Mouse (Mus musculus) stomach, postnatal 0 days (tissue): ENCODE data around the gene Hemk1. TPM values are rescaled to one million over a fixed set of nuclear protein-coding genes. Genes with fewer than 3 reads are reported as not detected.

ENCODE experiments used
- ATAC-seq: fragments of 200-750 bp; cut with Nextera tagmentation; 2 replicates; pipeline ENCODE4 v1.8.0; 2017; ENCODE audit not compliant: low FRiP score, low TSS enrichment
- DNase-seq: peaks from one replicate; pipeline ENCODE4 v3.0.0-alpha.2; 2016; ENCODE audit warnings: low spot score
- H3K27ac ChIP-seq: fragments of 300-500 bp; sonication (generic); replicated peaks from 2 replicates; pipeline ENCODE4 v1.5.1; 2014; ENCODE audit warnings: mild to moderate bottlenecking, control low read depth
- H3K27me3 ChIP-seq: fragments of 300-500 bp; sonication (generic); 2 replicates; pipeline ENCODE4 v1.6.1; 2014; ENCODE audit warnings: low read length; ENCODE audit not compliant: control insufficient read depth, insufficient read depth
- H3K36me3 ChIP-seq: fragments of 300-500 bp; sonication (generic); 2 replicates; pipeline ENCODE4 v1.6.1; 2014; ENCODE audit warnings: low read length, mixed read lengths; ENCODE audit not compliant: control insufficient read depth, insufficient read depth
- H3K4me1 ChIP-seq: fragments of 300-500 bp; sonication (generic); replicated peaks from 2 replicates; pipeline ENCODE4 v1.6.1; 2014; ENCODE audit warnings: antibody characterized with exemption; ENCODE audit not compliant: control insufficient read depth, insufficient read depth
- H3K4me2 ChIP-seq: fragments of 300-500 bp; sonication (generic); replicated peaks from 2 replicates; pipeline ENCODE4 v1.6.1; 2014; ENCODE audit warnings: low read depth, mild to moderate bottlenecking, control low read depth, moderate library complexity
- H3K4me3 ChIP-seq: fragments of 300-500 bp; sonication (generic); 2 replicates; pipeline ENCODE4 v1.5.1; 2014; ENCODE audit warnings: low read depth, low read length, control low read depth
- H3K9ac ChIP-seq: fragments of 300-500 bp; sonication (generic); 2 replicates; pipeline ENCODE4 v1.6.1; 2014; ENCODE audit warnings: mild to moderate bottlenecking, low read length, control low read depth, mixed read lengths
- H3K9me3 ChIP-seq: fragments of 300-500 bp; sonication (generic); 2 replicates; pipeline ENCODE4 v1.6.1; 2016; ENCODE audit warnings: low read length; ENCODE audit not compliant: control insufficient read depth
- CTCF ChIP-seq: IDR thresholded peaks from 2 replicates; pipeline ENCODE4 v1.5.1; 2016; ENCODE audit warnings: antibody characterized with exemption, low read depth, mild to moderate bottlenecking, moderate library complexity
- EP300 ChIP-seq: optimal IDR thresholded peaks from 2 replicates; pipeline ENCODE3; 2016; ENCODE audit warnings: antibody characterized with exemption
- WGBS: fragments of 180-500 bp; shearing (Covaris S2); extraction: QIAGEN DNeasy Blood & Tissue Kit; methylation state at CpG from one replicate; pipeline ENCODE4 v1.1.7; 2014; 5-methylcytosine and 5-hydroxymethylcytosine counted together
- polyA plus RNA-seq: library from polyadenylated mRNA; unstranded; fragments of >200 nt; fragmentation: Nextera tagmentation; extraction: Ambion mirVana; gene quantifications from 2 replicates; pipeline ENCODE4 v1.2.1, GENCODE M21; 2015

Gene Hemk1
- polyA plus RNA-seq, 1 experiment from 2014 or later: 6.7 TPM

DNA sequence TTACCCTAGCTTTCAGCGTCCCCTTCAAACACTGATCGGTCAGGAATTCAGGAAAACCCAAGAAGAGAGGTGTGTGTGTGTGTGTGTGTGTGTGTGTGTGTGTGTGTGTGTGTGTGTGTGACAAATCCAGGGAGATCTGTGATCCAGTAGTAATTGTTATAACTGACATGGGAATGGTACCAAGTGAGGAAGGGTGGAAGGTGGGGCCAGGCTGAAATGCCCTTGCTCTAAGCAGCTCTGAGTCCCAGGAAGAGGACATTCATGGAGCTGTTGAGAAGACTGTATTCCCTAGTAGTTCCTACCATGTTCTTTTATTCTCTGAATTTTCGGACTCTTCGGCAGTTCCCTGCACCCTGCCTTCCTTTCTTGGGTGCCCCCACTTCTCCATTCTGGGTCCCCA lies 40.5 kb downstream of the Hemk1 start:
- Histone ChIP-seq H3K4me3 (peak overlapping the region; percentile 78), H3K9me3 (no peaks in the 10 kb centered on the region), H3K9ac (peak overlapping the region; percentile 84), H3K27ac (peak overlapping the region; percentile 96), H3K27me3 (no peaks in the 10 kb centered on the region), H3K4me1 (peaks cover 8% of the 10 kb centered on the region; the same call in 1 of the 2 replicates), H3K36me3 (peaks cover 28% of the 10 kb centered on the region), H3K4me2 (peak overlapping the region; percentile 74)
- ATAC-seq (no peak), DNase-seq (no peak)
- TF ChIP-seq EP300: no peak
- TF ChIP-seq CTCF: no peak
- WGBS: 46% methylated on average over 4 of the region's 4 CpGs

DNA sequence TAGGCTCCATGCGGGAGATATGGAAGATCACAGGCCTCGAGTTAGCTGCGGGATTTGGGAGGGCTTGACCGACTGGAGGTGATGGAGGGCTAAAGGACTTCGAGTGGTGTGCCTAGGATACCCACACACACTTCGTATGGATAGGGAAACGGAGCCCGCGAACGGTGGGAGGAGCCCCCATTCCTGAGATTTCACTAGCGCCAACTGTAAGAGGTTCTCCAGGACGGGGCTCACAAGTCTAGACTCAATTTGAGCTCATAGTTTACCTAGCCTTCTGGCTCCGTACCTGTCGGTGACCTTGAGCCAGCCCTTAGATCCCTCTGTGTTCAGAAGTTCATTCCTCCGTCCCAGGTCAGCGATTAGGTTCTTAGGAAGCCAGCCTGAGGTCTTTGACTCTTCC lies 41.1 kb downstream of the Hemk1 start:
- peak overlapping the region; percentile 74 for H3K4me2 ChIP-seq
- TF ChIP-seq EP300: no peak
- DNase-seq: no peak
- no peaks in the 10 kb centered on the region for H3K9me3 ChIP-seq
- H3K4me1 ChIP-seq: peaks cover 8% of the 10 kb centered on the region; the same call in 1 of the 2 replicates
- peak; percentile 10 for ATAC-seq
- 3% methylated on average over 16 of the region's 16 CpGs for WGBS
- peak overlapping the region; percentile 84 for H3K9ac ChIP-seq
- peak overlapping the region; percentile 78 for H3K4me3 ChIP-seq
- no peaks in the 10 kb centered on the region for H3K27me3 ChIP-seq
- peak overlapping the region; percentile 96 for H3K27ac ChIP-seq
- peaks cover 22% of the 10 kb centered on the region for H3K36me3 ChIP-seq

DNA sequence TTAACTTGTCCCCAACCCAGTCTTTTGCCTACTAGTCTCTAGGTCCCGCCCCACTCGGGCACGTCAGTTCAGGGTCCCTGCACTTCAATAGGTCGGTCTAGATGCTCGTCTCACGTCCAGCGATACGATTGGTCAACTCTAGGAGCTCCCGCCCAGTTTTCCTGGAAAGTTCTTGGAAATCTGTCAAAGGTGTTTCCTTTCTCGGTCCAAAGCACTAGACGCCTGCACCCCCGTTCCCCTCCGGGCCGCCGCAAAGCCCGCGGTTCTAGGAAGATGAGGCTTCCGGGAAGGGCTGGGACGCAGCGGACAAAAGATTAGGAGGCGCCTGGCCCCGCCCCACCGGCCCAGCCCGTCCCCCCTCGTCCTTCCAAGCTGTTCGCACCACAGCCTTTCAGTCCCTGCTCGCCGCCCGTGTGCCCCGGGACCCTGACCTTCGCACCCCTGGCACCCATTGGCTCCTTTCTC lies 41.6 kb downstream of the Hemk1 start:
- H3K9ac ChIP-seq: peak overlapping the region; percentile 84
- H3K36me3 ChIP-seq: peaks cover 17% of the 10 kb centered on the region
- H3K4me2 ChIP-seq: peak overlapping the region; percentile 74
- H3K4me3 ChIP-seq: peak overlapping the region; percentile 78
- peaks cover 8% of the 10 kb centered on the region; the same call in 1 of the 2 replicates for H3K4me1 ChIP-seq
- TF ChIP-seq CTCF: no peak
- peak; percentile 96 for TF ChIP-seq EP300
- H3K27me3 ChIP-seq: no peaks in the 10 kb centered on the region
- peak overlapping the region; percentile 96 for H3K27ac ChIP-seq
- peak; percentile 94 for ATAC-seq
- peak; percentile 95 for DNase-seq
- WGBS: under 1% methylated on average over 31 of the region's 31 CpGs
- H3K9me3 ChIP-seq: no peaks in the 10 kb centered on the region

DNA sequence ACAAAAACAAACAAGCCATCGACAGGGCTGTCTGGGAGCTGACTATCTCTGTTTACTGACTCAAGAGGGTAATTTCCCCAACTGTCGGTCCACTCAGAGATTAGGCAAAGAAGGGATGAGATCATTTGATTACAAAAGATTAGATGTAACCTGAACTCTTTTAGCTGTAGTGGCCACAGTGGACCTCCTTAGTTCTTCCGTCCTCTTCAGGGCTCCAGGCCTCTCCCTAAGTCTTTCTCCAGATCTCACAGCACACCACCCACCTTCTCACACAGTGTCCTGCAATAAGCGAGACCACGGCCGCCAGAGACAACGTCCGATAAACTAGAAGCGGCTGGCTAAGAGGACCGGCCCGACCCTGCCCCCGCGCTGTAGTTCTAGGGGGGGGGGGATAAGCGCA lies 42.1 kb downstream of the Hemk1 start:
- ATAC-seq (peak; percentile 24), DNase-seq (no peak)
- under 1% methylated on average over 14 of the region's 14 CpGs for WGBS
- Histone ChIP-seq H3K9ac (peak overlapping the region; percentile 57), H3K27me3 (no peaks in the 10 kb centered on the region), H3K4me3 (peak overlapping the region; percentile 78), H3K4me2 (peak overlapping the region; percentile 74), H3K36me3 (peaks cover 13% of the 10 kb centered on the region), H3K27ac (peak overlapping the region; percentile 96), H3K4me1 (peaks cover 8% of the 10 kb centered on the region; the same call in 1 of the 2 replicates), H3K9me3 (no peaks in the 10 kb centered on the region)
- TF ChIP-seq EP300 (no peak), CTCF (no peak)

DNA sequence AAGGTAGTCTGAATTCAATTTTAAA lies 42.3 kb downstream of the Hemk1 start, which contains the start of gene Cish:
Gene Cish, plus strand, starts transcription at position 11 of the 25 bp plus-strand sequence.
- peak within 1 kb of the TSS; percentile 84 for H3K9ac ChIP-seq
- peaks cover 8% of the 10 kb centered on the region; the same call in 1 of the 2 replicates for H3K4me1 ChIP-seq
- peak within 1 kb of the TSS; percentile 78 for H3K4me3 ChIP-seq
- ATAC-seq: no peak
- peak within 1 kb of the TSS; percentile 96 for H3K27ac ChIP-seq
- DNase-seq: no peak
- TF ChIP-seq EP300 (no peak), CTCF (no peak)
- peaks cover 11% of the 10 kb centered on the region for H3K36me3 ChIP-seq
- no peaks in the 10 kb centered on the region for H3K9me3 ChIP-seq
- peak within 1 kb of the TSS; percentile 74 for H3K4me2 ChIP-seq
- no peaks in the 10 kb centered on the region for H3K27me3 ChIP-seq

DNA sequence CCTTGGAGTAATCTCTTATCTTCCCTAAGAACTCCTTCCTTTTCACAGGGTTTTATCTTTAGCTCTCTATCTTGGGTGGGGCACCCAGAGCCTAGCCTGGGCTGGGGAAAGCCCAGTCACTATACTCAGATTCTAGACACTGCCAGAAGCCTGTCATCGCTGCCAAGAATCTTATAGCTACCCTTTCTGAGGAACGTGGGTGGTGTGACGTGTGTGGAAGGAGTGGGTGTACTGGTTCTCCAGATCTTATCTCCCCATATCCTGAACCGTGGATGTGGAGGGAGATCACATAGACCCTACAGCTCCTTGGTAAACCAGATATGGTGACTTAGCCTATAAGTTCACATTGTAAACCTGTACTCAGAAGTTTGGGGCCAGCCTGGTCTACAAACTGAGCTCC lies 42.5 kb downstream of the Hemk1 start:
- Histone ChIP-seq H3K9ac (peak overlapping the region; percentile 57), H3K27me3 (no peaks in the 10 kb centered on the region), H3K36me3 (peaks cover 8% of the 10 kb centered on the region; the same call in 1 of the 2 replicates), H3K9me3 (no peaks in the 10 kb centered on the region), H3K4me1 (peaks cover 8% of the 10 kb centered on the region; the same call in 1 of the 2 replicates), H3K4me3 (peak overlapping the region; percentile 78; the same call in 1 of the 2 replicates), H3K27ac (peak overlapping the region; percentile 96), H3K4me2 (peak overlapping the region; percentile 74)
- no peak for DNase-seq
- 24% methylated on average over 4 of the region's 4 CpGs for WGBS
- TF ChIP-seq CTCF (no peak), EP300 (no peak)
- ATAC-seq: no peak
